Mouse (Mus musculus): Measurements from ENCODE around the gene Irak1.

- no peak for TF ChIP-seq CTCF (IDR thresholded peaks at IDR 0.05; ENCODE audit: low read depth)
- TF ChIP-seq EP300 (IDR thresholded peaks at IDR 0.05; ENCODE audit: low read depth), result no peak
Observed at GRCm38 (mm10) chrX:74037702-74038375, 14.1 kb upstream of the Irak1 start.

All from heart, postnatal 0 days (tissue).